Mouse (Mus musculus) liver, embryonic 18 days (tissue): Measurements from ENCODE around the gene Calml4. TPM values are rescaled to one million over a fixed set of nuclear protein-coding genes. Genes with fewer than 3 reads are reported as not detected.

Experiments
- polyA plus RNA-seq: library from polyadenylated mRNA; depleted of rRNA; stranded (reverse); fragments of >200 nt; gene quantifications from 2 replicates; pipeline ENCODE4 v1.2.3, GENCODE M21; 2012; rRNA removed

Gene Calml4
- 2.2 and 4.2 TPM in 2 replicates for polyA plus RNA-seq

DNA sequence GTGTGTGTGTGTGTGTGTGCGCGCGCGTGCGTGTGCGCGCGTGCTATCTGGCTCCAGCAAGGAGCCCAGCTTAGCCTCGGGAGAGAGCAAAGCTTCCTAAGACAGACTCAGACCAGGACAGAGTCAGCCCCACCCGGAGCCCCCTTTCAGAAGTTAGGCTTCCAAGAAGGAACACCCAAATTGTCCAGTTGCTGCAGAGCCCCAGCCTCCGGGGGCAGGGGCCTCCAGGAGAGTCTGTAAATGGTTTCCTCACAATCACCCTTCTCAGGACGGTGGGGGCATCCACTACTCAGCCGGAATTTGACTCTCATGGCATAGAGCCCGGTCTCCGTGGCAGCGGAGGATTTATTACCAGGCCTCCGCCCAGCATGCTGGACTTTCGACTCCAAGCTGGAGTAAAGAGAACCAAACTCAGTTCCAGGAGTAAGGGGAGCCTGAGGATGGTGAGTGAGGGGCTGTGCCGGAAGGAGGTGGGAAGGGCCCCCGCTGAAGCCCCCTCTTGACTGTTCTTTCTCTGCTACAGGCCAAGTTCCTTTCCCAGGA is at the start of gene Calml4:
Gene Calml4 (plus strand): TSS at position 362 of the 543 bp plus-strand sequence.

DNA sequence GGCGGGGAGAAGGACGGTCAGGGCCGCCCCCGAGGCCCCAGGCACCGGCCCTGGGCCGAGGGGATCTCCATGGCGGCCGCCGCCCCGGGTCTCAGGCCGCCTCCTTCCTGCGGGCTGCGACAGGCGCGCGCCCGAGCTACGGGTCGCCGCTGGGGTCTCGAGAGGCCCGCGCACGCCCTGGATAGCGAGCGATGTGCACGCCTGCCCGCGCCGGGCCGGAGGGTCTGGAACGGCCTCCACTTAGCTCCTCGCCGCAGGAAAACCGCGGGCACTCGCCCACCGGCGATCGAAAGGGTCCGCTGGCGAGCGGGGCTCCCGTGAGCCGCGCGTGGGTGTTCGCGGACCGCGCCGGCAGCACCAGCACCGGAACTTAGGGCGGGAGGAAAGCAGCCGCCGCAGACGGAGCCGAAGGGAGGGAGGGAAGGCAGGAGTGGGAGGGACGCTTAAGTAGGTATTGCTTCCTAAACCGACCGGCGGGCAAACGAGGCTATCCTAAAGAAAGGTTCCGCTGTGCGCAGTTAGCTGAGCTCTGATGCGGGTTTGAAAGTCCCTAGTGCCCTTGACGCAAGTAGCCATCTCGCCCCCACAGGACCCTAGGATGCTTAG is 46.3 kb upstream of the Calml4 start, which contains the start of gene Fem1b:
Gene Fem1b (minus strand): TSS at position 419 of the 606 bp plus-strand sequence.

DNA sequence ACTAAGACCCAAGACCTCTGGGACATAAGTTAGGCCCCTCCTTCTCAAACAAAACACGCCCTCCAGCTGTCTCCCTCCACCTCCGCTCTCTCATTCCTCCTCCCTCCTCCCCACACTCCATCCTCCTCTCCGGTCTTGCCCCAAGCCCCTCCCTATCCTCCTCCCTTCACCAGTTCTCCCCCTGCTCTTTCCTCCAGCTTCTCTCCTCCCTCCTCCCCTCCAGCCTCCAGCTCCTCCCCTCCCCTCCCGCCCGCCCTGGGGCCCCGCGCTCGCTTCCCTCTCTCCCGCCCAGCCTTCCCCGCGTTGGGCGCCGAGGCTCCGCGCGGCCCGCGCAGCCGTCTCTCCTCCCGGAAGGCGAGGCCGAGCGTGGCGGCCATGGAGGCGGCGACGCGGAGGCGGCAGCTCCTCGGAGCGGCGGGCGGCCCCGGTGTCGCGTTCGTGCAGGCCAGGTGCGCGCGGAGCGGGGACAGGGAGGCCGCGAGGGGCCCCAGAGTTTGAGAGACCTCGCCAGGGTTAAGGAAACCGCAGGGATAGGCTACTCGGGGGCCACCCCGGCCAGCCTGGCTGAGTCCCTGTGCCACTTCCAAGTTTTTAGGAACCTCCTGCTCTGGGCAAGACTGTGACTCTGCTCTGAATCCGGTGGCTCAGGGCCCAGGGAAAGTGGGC is 19.2 kb upstream of the Calml4 start, which contains the start of gene Cln6:
Gene Cln6 (plus strand): TSS at position 280 of the 666 bp plus-strand sequence.

Other genes starting within 250 kb of the Calml4 start
- gene Itga11, start 180.3 kb upstream of the Calml4 start, polyA plus RNA-seq, result 0.11 and 0.15 TPM in 2 replicates
- 5.7 and 6.1 TPM in 2 replicates for gene Fem1b, start 46.1 kb upstream of the Calml4 start, polyA plus RNA-seq
- gene Cln6, start 19.3 kb upstream of the Calml4 start, polyA plus RNA-seq, result 12.8 and 15.8 TPM in 2 replicates
- 9.3 and 11.0 TPM in 2 replicates for gene Pias1, start 129.8 kb downstream of the Calml4 start, polyA plus RNA-seq